Mouse (Mus musculus): ENCODE measurements around the gene Frmd4b.

Gene Frmd4b

GRCm38 (mm10) chr6:97580479-97581030, 36.8 kb downstream of the Frmd4b start:
- in situ Hi-C loops (cut with MboI, MseI): no loop called here

GRCm38 (mm10) chr6:97579704-97580103, 37.6 kb downstream of the Frmd4b start:
- in situ Hi-C loops (cut with MboI, MseI): no loop called here

- in situ Hi-C loops (cut with MboI, MseI): no loop called here
These were observed 39.1 kb downstream of the Frmd4b start for GRCm38 (mm10) chr6:97578210-97578609.

GRCm38 (mm10) chr6:97577349-97577748, 40.0 kb downstream of the Frmd4b start:
- in situ Hi-C loops (cut with MboI, MseI): no loop called here

- in situ Hi-C loops (cut with MboI, MseI): no loop called here
These were observed 40.6 kb downstream of the Frmd4b start for GRCm38 (mm10) chr6:97576565-97577346.

- in situ Hi-C loops (cut with MboI, MseI): no loop called here
These were observed 41.2 kb downstream of the Frmd4b start for GRCm38 (mm10) chr6:97576096-97576495.

- in situ Hi-C loops (cut with MboI, MseI): no loop called here
These were observed 42.4 kb downstream of the Frmd4b start for GRCm38 (mm10) chr6:97574973-97575372.

- in situ Hi-C loops (cut with MboI, MseI): no loop called here
These were observed 45.1 kb downstream of the Frmd4b start for GRCm38 (mm10) chr6:97572226-97572625.

GRCm38 (mm10) chr6:97568538-97568937, 48.8 kb downstream of the Frmd4b start:
- in situ Hi-C loops (cut with MboI, MseI): no loop called here

GRCm38 (mm10) chr6:97566746-97567145, 50.6 kb downstream of the Frmd4b start:
- in situ Hi-C loops (cut with MboI, MseI): no loop called here

- in situ Hi-C loops (cut with MboI, MseI): no loop called here
These were observed 60.2 kb downstream of the Frmd4b start for GRCm38 (mm10) chr6:97557147-97557546.

GRCm38 (mm10) chr6:97555637-97556036, 61.7 kb downstream of the Frmd4b start:
- in situ Hi-C loops (cut with MboI, MseI): no loop called here

- in situ Hi-C loops (cut with MboI, MseI): no loop called here
These were observed 63.9 kb downstream of the Frmd4b start for GRCm38 (mm10) chr6:97553431-97553830.

- in situ Hi-C loops (cut with MboI, MseI): no loop called here
These were observed 64.8 kb downstream of the Frmd4b start for GRCm38 (mm10) chr6:97552573-97552972.

- in situ Hi-C loops (cut with MboI, MseI): no loop called here
These were observed 65.5 kb downstream of the Frmd4b start for GRCm38 (mm10) chr6:97551884-97552283.

- in situ Hi-C loops (cut with MboI, MseI): no loop called here
These were observed 66.2 kb downstream of the Frmd4b start for GRCm38 (mm10) chr6:97551161-97551560.

GRCm38 (mm10) chr6:97540458-97540857, 76.9 kb downstream of the Frmd4b start:
- in situ Hi-C loops (cut with MboI, MseI): no loop called here

GRCm38 (mm10) chr6:97535763-97536445, 81.4 kb downstream of the Frmd4b start:
- in situ Hi-C loops (cut with MboI, MseI): no loop called here

- in situ Hi-C loops (cut with MboI, MseI): no loop called here
These were observed 86.3 kb downstream of the Frmd4b start for GRCm38 (mm10) chr6:97531043-97531442.

- in situ Hi-C loops (cut with MboI, MseI): loop anchor here (10.0 kb wide), 1 partner anchor 274 kb away; the partner anchor contains the start of gene Lmod3
These were observed 88.2 kb downstream of the Frmd4b start for GRCm38 (mm10) chr6:97528961-97529680.

GRCm38 (mm10) chr6:97526092-97526491, 91.2 kb downstream of the Frmd4b start:
- in situ Hi-C loops (cut with MboI, MseI): loop anchor here (10.0 kb wide), 1 partner anchor 271 kb away; the partner anchor contains the start of gene Lmod3

- in situ Hi-C loops (cut with MboI, MseI): loop anchor here (10.0 kb wide), 1 partner anchor 268 kb away; the partner anchor contains the start of gene Lmod3
These were observed 94.2 kb downstream of the Frmd4b start for GRCm38 (mm10) chr6:97523118-97523517.

Measured in T-helper 1 cell (primary cell).